Mouse (Mus musculus) c-Kit-negative CD71-positive TER-119-positive erythroid progenitor cells, embryonic 14.5 days (primary cell): ENCODE results near the gene Rhox3c.
"Not testable (repeated sequence)": the region's sequence is repeated elsewhere in the genome, so short reads cannot be mapped to it uniquely, and the experiment has no call there.

Experiments
- DNase-seq: peaks from one replicate; pipeline ENCODE4 v3.0.0-alpha.2; 2013; ENCODE audit warnings: low read depth, low spot score

Rhox3c gene

GRCm38 (mm10) chrX:37458285-37458684 lies at the start of gene Rhox3c:
Gene Rhox3c (plus strand): TSS chrX:37458585.
- not testable (repeated sequence) for DNase-seq

- not testable (repeated sequence) for DNase-seq
Measured at GRCm38 (mm10) chrX:37411767-37412166, 46.6 kb upstream of the Rhox3c start, which contains the start of gene Rhox2b. Gene Rhox2b (plus strand): TSS chrX:37412067.

GRCm38 (mm10) chrX:37432194-37432593 lies 26.2 kb upstream of the Rhox3c start, which contains the start of gene Rhox4b:
Gene Rhox4b (plus strand): TSS chrX:37432494.
- DNase-seq, result not testable (repeated sequence)

GRCm38 (mm10) chrX:37453380-37453779 lies 5.0 kb upstream of the Rhox3c start, which contains the start of gene Rhox2c:
Gene Rhox2c (plus strand): TSS chrX:37453680.
- DNase-seq, result not testable (repeated sequence)

- not testable (repeated sequence) for DNase-seq
Measured at GRCm38 (mm10) chrX:37480037-37480436, 21.7 kb downstream of the Rhox3c start, which contains the start of gene Rhox4c. Gene Rhox4c (plus strand): TSS chrX:37480337.

- DNase-seq, result not testable (repeated sequence)
Measured at GRCm38 (mm10) chrX:37514059-37514458, 55.7 kb downstream of the Rhox3c start, which contains the start of gene Rhox4d. Gene Rhox4d (plus strand): TSS chrX:37514359.
